Mouse (Mus musculus) gastrocnemius, postnatal 4 days (tissue): Measurements from ENCODE around the gene Zfp277. TPM values are rescaled to one million over a fixed set of nuclear protein-coding genes. Genes with fewer than 3 reads are reported as not detected.

Source experiments
- DNase-seq, 2 experiments: peaks; one replicate each; pipeline ENCODE4 v3.0.0; 2021 to 2022; ENCODE audit warnings: low spot score in 2 of 2, mixed read lengths in 2 of 2
- total RNA-seq, 2 experiments: library from RNA; stranded (reverse); gene quantifications; 2 replicates each; pipeline ENCODE4 v1.2.3; 2021

The Zfp277 gene
- total RNA-seq, 2 experiments from 2014 or later = 14.8 to 17.9 TPM

DNA sequence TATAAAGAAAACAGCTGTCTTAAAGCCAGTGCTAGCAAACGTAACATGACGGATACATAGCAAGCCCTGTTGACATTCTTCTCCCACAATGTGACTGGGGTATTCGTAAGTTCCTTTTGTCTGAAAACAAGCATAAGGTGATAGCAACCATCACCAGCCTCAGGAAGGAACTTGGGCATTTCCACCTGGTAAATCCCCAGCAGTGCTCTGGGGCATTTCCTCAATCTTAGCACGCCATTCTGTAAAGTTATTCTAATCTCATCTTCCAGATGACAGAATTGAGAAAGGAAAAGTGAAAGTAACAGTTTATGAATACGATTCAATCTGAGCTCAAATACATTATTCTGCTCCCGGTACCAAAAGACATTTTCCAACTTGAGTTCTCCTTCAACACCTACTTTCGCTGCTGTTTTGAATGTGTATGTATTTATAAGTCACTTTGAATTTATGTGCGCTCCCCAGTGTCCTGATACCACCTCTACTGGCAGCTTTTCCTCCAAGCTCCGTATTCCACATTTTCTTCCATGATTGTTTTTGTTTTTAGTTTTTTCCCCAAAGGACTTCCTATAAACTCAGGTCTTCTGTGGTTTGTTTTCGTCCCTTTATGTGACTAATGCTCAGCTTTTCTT lies 64.4 kb downstream of the Zfp277 start:
- DNase-seq = no peak

DNA sequence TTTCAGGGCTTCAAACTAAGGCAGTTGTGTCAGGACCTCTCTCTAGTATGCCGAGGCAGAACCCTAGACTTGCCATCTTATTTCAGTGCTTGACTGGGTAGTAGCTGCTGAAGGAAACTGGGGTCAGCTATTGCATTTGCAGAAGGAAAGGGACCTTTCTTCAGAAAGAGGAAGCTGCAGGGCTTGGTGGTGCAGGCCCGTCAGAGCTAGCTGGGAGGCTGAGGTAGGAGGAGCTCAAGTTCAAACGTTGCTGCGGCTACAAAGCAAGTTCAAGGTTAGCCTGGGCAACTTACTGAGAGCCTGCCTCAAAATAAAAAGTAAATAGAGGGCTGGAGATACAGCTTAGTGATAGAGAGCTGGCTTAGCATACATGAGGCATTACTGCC lies 66.2 kb downstream of the Zfp277 start:
- DNase-seq = no peak

GRCm38 (mm10) chr12:40378621-40379537 lies 66.8 kb downstream of the Zfp277 start:
- no peak for DNase-seq

DNA sequence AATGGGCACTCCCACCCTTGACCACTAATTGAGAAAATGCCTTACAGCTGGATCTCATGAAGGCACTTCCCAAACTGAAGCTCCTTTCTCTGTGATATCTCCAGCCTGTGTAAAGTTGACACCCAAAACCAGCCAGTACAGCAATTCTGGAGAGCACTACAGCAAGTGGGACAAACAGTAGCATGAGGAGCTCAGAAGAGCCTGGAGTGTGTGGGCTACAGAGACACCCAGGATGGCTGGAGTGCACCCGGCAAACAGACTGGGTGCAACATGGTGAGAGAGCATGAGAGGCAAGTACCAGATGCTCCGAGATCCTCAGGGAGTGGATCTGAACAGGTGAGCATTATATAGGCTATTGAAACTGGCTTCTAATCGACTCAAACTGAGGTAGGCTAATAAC lies 93.8 kb downstream of the Zfp277 start:
- DNase-seq = no peak

- no peak for DNase-seq
Observed at GRCm38 (mm10) chr12:40348251-40348650, 97.5 kb downstream of the Zfp277 start.

- no peak for DNase-seq
Observed at GRCm38 (mm10) chr12:40347060-40347698, 98.5 kb downstream of the Zfp277 start.

DNA sequence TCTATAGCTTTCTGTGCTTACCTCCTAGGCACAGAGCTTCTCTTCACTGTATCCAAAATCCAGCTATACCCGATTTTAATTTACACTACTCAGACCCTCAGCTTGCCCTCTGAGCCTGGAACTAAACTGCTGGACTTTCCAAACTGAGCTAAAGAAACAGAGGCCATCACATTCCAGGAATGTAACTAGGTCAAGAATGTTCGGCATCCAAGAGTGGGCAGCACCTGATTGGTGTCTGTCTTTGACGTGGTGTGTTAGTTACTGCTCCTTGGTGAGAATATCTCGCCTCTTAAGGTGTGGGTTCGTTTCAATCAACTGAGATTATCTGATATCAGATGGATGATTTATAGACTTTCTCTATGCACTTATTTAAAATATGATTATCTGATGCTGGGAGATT lies 104.3 kb downstream of the Zfp277 start:
- no peak for DNase-seq

DNA sequence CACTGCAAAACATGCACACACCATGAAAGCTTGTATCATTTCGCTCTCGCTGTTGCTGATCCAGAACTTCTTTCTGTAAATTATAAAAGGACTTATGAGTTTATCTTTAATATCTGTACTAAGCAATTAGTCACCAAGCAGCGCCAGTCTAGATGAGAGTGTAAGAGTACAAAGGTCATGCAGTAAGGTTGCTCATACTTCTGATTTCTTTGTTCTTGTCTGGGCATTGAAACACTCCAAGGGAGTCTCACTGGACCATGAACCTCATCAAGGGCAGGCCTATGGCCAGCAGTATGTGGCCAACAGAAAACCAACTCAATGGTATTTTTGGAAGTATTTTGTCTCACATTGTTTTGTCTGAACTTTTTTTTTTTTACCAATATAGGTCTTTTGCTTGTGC lies 110.4 kb downstream of the Zfp277 start:
- DNase-seq = no peak

GRCm38 (mm10) chr12:40331467-40331866 lies 114.2 kb downstream of the Zfp277 start:
- no peak for DNase-seq

DNA sequence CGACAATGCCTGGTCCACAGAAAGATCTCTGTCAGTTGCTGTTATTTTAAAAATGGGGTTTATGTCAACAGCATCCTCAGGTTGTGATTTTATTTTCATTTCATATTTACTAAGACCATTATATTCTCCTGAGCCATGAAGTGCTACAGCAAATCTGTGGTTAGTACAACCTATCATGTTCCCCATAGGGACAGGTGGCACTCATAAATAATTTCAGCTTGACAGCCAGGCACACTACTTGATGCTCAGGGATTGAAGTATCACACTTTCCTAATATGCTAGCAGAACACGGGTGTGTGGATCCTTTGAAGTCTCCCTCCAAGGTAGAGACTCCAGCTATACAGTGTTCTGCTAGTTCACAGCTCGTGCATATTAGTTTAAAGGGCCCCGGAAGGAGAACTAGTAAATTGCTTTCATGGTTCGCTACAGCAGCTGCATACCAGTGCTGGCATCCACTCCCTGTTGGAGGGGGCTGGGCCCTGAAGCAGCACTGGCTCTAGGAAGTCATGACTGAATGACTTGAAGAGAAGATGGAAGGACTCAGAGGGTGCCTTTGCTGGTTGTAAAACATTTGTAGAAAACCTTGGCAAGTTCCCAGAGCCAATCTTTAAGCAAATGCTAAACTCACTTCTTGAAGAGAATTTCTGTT lies 118.6 kb downstream of the Zfp277 start:
- DNase-seq = peak in 1 of 2 experiments; percentile 20

DNA sequence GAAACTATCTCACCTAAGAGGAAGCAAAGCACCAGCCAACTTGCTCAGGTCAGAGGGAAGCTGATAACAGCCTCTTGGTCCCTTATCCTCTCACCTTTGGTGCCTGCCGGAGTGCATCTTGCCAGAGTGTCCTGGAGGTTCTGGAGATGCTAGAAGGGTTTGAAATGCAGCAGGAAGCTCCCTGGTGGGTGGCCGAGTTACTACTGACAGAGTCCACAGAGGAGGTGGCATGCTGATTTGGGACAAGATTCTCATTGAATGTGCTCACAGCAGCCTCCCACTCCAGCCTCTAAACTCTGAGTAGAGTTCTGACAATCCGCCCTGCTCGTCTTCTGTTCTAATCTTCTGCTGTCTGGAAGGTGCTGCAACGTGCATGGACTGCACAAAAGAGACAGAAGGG lies 120.1 kb downstream of the Zfp277 start:
- no peak for DNase-seq

DNA sequence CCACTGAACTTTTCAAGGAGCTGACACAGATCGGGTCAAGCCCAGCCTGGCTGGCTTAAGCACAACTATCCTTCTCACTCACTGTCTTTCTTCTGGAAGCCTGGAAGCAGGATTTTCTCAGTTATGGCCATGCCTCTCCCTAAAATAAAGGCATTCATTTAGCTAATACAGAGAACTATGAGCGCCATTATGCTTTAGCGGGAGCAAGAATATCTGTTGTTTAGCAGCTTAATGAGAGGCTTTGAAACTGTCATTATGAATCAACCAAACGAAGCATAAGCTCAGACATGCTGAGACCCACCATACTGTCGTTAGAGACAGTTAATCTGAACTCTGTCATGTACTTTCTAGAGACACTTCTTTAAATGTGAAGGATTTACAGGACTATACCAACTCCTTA lies 120.9 kb downstream of the Zfp277 start:
- no peak for DNase-seq

DNA sequence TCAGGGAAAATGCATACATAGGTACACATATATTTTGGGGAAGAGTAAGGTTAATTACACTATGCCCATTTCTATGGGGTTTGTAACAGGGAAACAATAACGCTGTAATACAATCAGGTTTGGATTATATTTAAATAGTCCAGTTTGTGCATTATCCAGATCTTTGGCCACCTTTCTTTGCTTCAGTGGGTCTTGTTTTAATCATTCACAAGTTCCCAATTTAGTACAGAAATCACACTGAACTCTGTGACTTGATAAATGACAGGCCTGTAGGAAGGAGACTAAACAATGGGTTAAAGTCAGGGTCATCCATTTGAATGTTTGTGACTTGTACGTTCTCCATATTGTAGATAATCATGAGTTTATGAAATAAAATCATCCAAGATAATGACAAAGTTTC lies 130.6 kb downstream of the Zfp277 start:
- DNase-seq = no peak

GRCm38 (mm10) chr12:40303960-40304359 lies 141.7 kb downstream of the Zfp277 start:
- no peak for DNase-seq

DNA sequence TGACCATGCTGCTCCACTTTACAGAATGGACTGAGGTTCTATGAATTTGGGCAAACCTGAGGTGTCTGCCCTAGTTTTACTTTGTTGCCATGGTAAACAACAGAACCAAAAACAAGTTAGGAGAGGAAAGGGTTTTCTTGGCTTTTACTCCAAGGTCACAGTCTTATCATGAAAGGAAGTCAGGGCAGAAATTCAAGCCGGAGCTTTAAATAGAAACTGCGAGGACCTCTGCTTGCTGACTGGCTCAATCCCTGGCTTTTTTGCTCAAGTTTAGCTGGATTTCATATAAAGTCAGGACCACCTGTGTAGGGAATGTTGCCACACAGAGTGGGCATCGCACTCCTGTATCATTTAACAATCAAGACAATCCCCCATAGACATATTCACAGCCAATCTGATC lies 147.1 kb downstream of the Zfp277 start:
- no peak for DNase-seq

DNA sequence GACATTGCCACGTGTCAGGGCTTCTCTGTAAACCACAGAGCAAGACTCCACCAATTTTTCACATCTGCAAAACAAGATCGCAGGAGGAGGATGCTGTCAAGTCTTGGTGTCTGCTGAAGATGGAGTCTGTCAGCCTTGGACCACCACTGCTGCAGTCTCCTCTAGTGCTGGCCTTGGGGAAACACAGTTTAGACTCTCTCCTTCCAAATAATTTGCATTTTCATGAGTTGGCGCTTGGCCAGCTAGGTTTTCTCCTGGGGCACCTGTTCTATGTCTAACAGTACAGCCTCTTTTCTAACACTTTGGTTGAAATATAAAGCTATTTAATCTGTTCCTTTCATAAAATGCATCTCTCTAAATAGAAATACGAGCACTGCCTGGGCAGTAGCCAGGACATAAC lies 159.2 kb downstream of the Zfp277 start:
- no peak for DNase-seq

DNA sequence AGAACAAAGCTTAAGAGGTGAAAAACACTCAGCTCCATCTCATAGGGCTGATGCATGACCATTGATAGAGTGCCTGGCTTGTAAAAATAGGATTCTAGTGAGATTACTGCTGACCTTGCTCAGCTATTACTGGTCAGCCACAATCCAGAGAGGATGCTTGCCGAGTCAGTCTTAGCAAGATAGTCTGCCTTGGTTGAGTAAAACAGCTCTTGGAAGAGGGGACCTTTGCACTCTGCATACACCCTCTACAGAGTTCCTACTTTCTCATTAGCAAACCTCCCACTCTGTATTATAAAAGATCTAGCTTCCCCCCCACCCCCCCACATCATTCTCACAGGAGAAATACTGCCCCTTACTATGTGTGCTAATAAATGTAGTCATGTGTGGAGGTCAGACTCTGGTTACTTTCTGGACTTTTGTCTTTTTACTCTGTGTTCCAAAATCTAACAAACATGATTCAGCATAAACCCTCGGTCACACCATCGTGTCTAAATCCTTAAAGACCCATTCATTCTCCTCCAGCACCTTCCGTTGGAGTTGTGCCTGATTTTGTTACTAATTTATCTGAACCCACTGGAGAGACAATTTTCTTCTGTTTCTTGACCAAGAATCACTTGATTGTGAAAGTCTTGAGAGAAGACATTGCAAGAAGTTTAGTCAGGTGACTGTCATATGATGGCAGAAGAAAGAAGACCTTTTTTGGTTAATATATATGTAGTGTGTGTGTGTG lies 164.9 kb downstream of the Zfp277 start:
- DNase-seq = no peak

- DNase-seq = no peak
Observed at GRCm38 (mm10) chr12:40277581-40277980, 168.1 kb downstream of the Zfp277 start.

GRCm38 (mm10) chr12:40274931-40275330 lies 170.8 kb downstream of the Zfp277 start:
- no peak for DNase-seq

- no peak for DNase-seq
Observed at GRCm38 (mm10) chr12:40273339-40273738, 172.4 kb downstream of the Zfp277 start.

DNA sequence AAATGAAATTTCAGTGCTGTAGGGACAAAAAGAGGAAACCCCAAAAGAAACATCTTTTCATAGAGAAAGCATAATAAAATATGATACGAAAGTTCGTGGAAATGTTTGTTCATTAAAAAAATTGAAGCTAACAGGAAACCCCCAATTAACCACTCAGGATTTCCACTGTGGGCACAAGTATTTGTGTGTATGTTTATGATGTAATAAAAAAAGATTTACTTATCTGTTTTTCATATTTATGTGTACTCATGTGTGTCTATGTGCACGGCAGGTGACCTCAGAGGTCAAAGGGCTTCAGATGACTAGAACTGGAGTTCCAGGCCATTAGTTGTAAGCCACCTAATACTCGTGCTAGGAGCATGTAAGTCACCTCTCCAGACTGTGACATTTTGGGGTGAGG lies 173.0 kb downstream of the Zfp277 start:
- no peak for DNase-seq
